Mouse (Mus musculus): ENCODE results near the gene Atp2b1. TPM values are rescaled to one million over a fixed set of nuclear protein-coding genes. Genes with fewer than 3 reads are reported as not detected.

Gene Atp2b1
- total RNA-seq (2023): 163 TPM

GRCm38 (mm10) chr10:98913961-98914809, at the start of gene Atp2b1:
TSS of gene Atp2b1 (plus strand) at chr10:98914406.

Other genes with a start within 250 kb of the Atp2b1 start
- gene Poc1b, start 192.6 kb downstream of the Atp2b1 start, total RNA-seq (2023): 25.9 TPM
- 17.4 TPM for gene Galnt4, start 193.8 kb downstream of the Atp2b1 start, total RNA-seq (2023)
- gene Phxr2, start 211.9 kb downstream of the Atp2b1 start, total RNA-seq (2023): not detected